Mouse (Mus musculus) myocyte (in vitro differentiated cells): ENCODE measurements around the gene Tfdp1. TPM values are rescaled to one million over a fixed set of nuclear protein-coding genes. Genes with fewer than 3 reads are reported as not detected.

Experiments used
- H3K27me3 ChIP-seq: one replicate; pipeline ENCODE4 v1.6.1; 2011; ENCODE audit not compliant: control insufficient read depth, insufficient read depth, insufficient read length
- H3K36me3 ChIP-seq: one replicate; pipeline ENCODE4 v1.6.1; 2011; ENCODE audit not compliant: control insufficient read depth, insufficient read depth
- H3K4me2 ChIP-seq: one replicate; pipeline ENCODE4 v1.6.1; 2011; ENCODE audit warnings: low read depth, control low read depth
- H3K4me3 ChIP-seq: one replicate; pipeline ENCODE4 v1.5.1; 2011; ENCODE audit warnings: mild to moderate bottlenecking, control low read depth, moderate library complexity
- H3K79me2 ChIP-seq: one replicate; pipeline ENCODE4 v1.6.1; 2011; ENCODE audit not compliant: control insufficient read depth, insufficient read depth
- H3ac ChIP-seq: one replicate; pipeline ENCODE4 v1.6.1; 2011; ENCODE audit not compliant: control insufficient read depth, insufficient read length
- CEBPB ChIP-seq: IDR thresholded peaks from 2 replicates; pipeline ENCODE4 v1.6.1; 2011; ENCODE audit warnings: mild to moderate bottlenecking, moderate library complexity; ENCODE audit not compliant: poor library complexity, insufficient read depth, severe bottlenecking
- E2F4 ChIP-seq: IDR thresholded peaks from one replicate; pipeline ENCODE4 v1.6.1; 2011; ENCODE audit warnings: mild to moderate bottlenecking, control low read depth, moderate library complexity; ENCODE audit not compliant: insufficient read depth
- MAX ChIP-seq: IDR thresholded peaks from one replicate; pipeline ENCODE4 v1.6.1; 2011; ENCODE audit warnings: low read depth, mild to moderate bottlenecking, control low read depth
- MYOD1 ChIP-seq, 3 experiments: IDR thresholded peaks; one replicate each; pipeline ENCODE4 v1.6.1; 2011; ENCODE audit warnings: control low read depth in 2 of 3, low read depth in 2 of 3, mild to moderate bottlenecking in 2 of 3, moderate library complexity in 1 of 3; ENCODE audit not compliant: insufficient read length in 2 of 3, control insufficient read depth in 1 of 3
- MYOG ChIP-seq, 3 experiments: IDR thresholded peaks; one replicate each; pipeline ENCODE4 v1.6.1; 2011; ENCODE audit warnings: control low read depth in 2 of 3, low read depth in 2 of 3, mild to moderate bottlenecking in 2 of 3; ENCODE audit not compliant: insufficient read length in 2 of 3, control insufficient read depth in 1 of 3, insufficient read depth in 1 of 3
- POLR2A ChIP-seq: IDR thresholded peaks from one replicate; pipeline ENCODE4 v1.6.1; 2011; ENCODE audit warnings: low read depth, mild to moderate bottlenecking, control low read depth, moderate library complexity; ENCODE audit not compliant: insufficient read length
- POLR2AphosphoS2 ChIP-seq: IDR thresholded peaks from one replicate; pipeline ENCODE4 v1.6.1; 2011; ENCODE audit warnings: low read depth, control low read depth; ENCODE audit not compliant: insufficient read length
- REST ChIP-seq: IDR thresholded peaks from one replicate; pipeline ENCODE4 v1.6.1; 2011; ENCODE audit warnings: mild to moderate bottlenecking, control low read depth, moderate library complexity; ENCODE audit not compliant: insufficient read depth, insufficient read length
- SRF ChIP-seq: IDR thresholded peaks from one replicate; pipeline ENCODE4 v1.6.1; 2011; ENCODE audit warnings: low read depth; ENCODE audit not compliant: control insufficient read depth, insufficient read length
- TCF12 ChIP-seq: IDR thresholded peaks from one replicate; pipeline ENCODE4 v1.6.1; 2011; ENCODE audit warnings: mild to moderate bottlenecking, control low read depth; ENCODE audit not compliant: poor library complexity, insufficient read depth, severe bottlenecking
- TCF3 ChIP-seq: IDR thresholded peaks from one replicate; pipeline ENCODE4 v1.6.1; 2011; ENCODE audit warnings: low read depth, control low read depth; ENCODE audit not compliant: insufficient read length
- USF1 ChIP-seq: IDR thresholded peaks from one replicate; pipeline ENCODE4 v1.6.1; 2011; ENCODE audit warnings: low read depth, mild to moderate bottlenecking, control low read depth, moderate library complexity
- polyA plus RNA-seq: library from polyadenylated mRNA; unstranded; fragments of >200 nt; fragmentation: generic; extraction: Trizol; gene quantifications from one replicate; pipeline ENCODE4 v1.2.1, GENCODE M21; 2012; ENCODE audit warnings: missing spikeins

Gene Tfdp1
- polyA plus RNA-seq, 1 experiment: 40.8 TPM

DNA sequence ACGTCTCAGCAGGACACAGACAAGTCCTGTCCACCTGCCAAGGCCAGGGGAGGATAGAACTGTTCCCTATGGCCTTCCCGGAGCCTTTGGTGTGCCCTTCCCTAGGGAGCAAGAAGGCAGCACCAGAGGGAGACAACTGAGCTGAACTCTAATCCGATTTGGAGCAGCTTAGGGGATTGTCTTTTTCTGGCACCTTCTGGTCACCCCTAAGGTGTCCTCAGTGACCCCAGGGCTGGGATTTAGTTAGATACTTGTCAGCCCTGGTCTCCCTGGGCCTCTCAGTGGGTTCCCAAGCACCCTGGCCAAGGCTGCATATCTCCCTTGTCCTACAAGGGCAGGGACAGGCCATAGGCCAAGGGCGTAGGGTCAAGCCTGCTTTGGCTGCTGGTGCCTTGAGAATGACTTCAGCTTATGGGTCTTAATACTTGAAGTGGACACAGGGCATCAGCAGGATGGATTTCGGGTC, 66.1 kb downstream of the Tfdp1 start, which contains the start of gene Grk1:
TSS of gene Grk1 (plus strand) at position 416 of the 466 bp plus-strand sequence.
- H3ac ChIP-seq: no peak within 1 kb of the TSS
- no peaks in the 10 kb centered on the region for H3K79me2 ChIP-seq
- peaks cover 49% of the 10 kb centered on the region for H3K27me3 ChIP-seq
- no peak within 1 kb of the TSS for H3K4me3 ChIP-seq
- no peak for TF ChIP-seq TCF3
- no peak for TF ChIP-seq POLR2AphosphoS2
- no peak within 1 kb of the TSS for H3K4me2 ChIP-seq
- no peaks in the 10 kb centered on the region for H3K36me3 ChIP-seq

DNA sequence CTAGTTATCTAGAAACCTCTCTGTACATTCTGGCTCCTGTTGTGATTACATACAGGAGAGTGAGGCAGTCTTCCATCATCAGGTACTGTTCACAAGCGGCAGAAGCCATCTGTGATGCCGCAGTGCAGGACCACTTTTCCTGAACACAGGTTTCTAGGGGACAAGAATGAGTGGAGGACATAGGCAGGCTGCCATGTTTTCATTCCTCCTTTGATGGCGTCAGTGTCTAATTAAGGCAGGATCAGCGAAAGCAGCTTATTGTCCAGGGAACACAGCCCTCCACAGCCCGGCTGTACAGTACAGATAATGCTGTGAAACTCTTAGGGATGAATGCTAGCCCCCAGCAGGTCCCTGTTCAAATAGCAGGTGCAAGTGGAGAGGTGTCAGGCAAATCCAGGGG, 67.5 kb downstream of the Tfdp1 start:
- H3K4me2 ChIP-seq: no peak overlapping the region
- H3K4me3 ChIP-seq: no peak overlapping the region
- no peak for TF ChIP-seq CEBPB
- TF ChIP-seq MYOG (IDR thresholded peaks at IDR 0.05; ENCODE audit: control insufficient read depth in 1 of 3, insufficient read depth in 1 of 3, insufficient read length in 2 of 3, low read depth in 2 of 3): no peak
- no peak for TF ChIP-seq TCF12
- no peak for TF ChIP-seq MYOD1 (IDR thresholded peaks at IDR 0.05; ENCODE audit: control insufficient read depth in 1 of 3, insufficient read length in 2 of 3, low read depth in 2 of 3)
- no peak for TF ChIP-seq MAX
- TF ChIP-seq E2F4: no peak
- no peak for TF ChIP-seq POLR2A
- TF ChIP-seq SRF: no peak
- TF ChIP-seq TCF3: no peak
- no peak for TF ChIP-seq USF1
- TF ChIP-seq REST: no peak
- no peak for TF ChIP-seq POLR2AphosphoS2
- H3K27me3 ChIP-seq: peaks cover 49% of the 10 kb centered on the region
- H3K36me3 ChIP-seq: no peaks in the 10 kb centered on the region
- no peak overlapping the region for H3ac ChIP-seq
- no peaks in the 10 kb centered on the region for H3K79me2 ChIP-seq

GRCm38 (mm10) chr8:13411597-13411996, 73.0 kb downstream of the Tfdp1 start:
- peaks cover 52% of the 10 kb centered on the region for H3K27me3 ChIP-seq
- TF ChIP-seq USF1 (no peak), MYOD1 (IDR thresholded peaks at IDR 0.05; ENCODE audit: control insufficient read depth in 1 of 3, insufficient read length in 2 of 3, low read depth in 2 of 3) (no peak), E2F4 (no peak), TCF3 (no peak), REST (no peak), CEBPB (no peak), SRF (no peak), POLR2A (no peak), TCF12 (no peak), MYOG (IDR thresholded peaks at IDR 0.05; ENCODE audit: control insufficient read depth in 1 of 3, insufficient read depth in 1 of 3, insufficient read length in 2 of 3, low read depth in 2 of 3) (no peak), MAX (no peak), POLR2AphosphoS2 (no peak)
- H3ac ChIP-seq: no peak overlapping the region
- H3K79me2 ChIP-seq: no peaks in the 10 kb centered on the region
- no peak overlapping the region for H3K4me3 ChIP-seq
- no peaks in the 10 kb centered on the region for H3K36me3 ChIP-seq
- H3K4me2 ChIP-seq: no peak overlapping the region

GRCm38 (mm10) chr8:13412891-13413558, 74.5 kb downstream of the Tfdp1 start:
- H3K4me2 ChIP-seq: no peak overlapping the region
- no peaks in the 10 kb centered on the region for H3K36me3 ChIP-seq
- no peak for TF ChIP-seq TCF3
- TF ChIP-seq POLR2AphosphoS2: no peak
- no peak for TF ChIP-seq REST
- no peak for TF ChIP-seq MYOG (IDR thresholded peaks at IDR 0.05; ENCODE audit: control insufficient read depth in 1 of 3, insufficient read depth in 1 of 3, insufficient read length in 2 of 3, low read depth in 2 of 3)
- TF ChIP-seq POLR2A: no peak
- TF ChIP-seq MAX: no peak
- TF ChIP-seq CEBPB: no peak
- no peak for TF ChIP-seq E2F4
- TF ChIP-seq SRF: no peak
- TF ChIP-seq USF1: no peak
- no peak overlapping the region for H3ac ChIP-seq
- peaks cover 44% of the 10 kb centered on the region for H3K27me3 ChIP-seq
- no peak overlapping the region for H3K4me3 ChIP-seq
- no peaks in the 10 kb centered on the region for H3K79me2 ChIP-seq

- no peak overlapping the region for H3K4me3 ChIP-seq
- peaks cover 39% of the 10 kb centered on the region for H3K27me3 ChIP-seq
- no peak overlapping the region for H3ac ChIP-seq
- H3K4me2 ChIP-seq: no peak overlapping the region
- TF ChIP-seq TCF3 (no peak), POLR2A (no peak), MAX (no peak), TCF12 (no peak), SRF (no peak), REST (no peak), MYOG (IDR thresholded peaks at IDR 0.05; ENCODE audit: control insufficient read depth in 1 of 3, insufficient read depth in 1 of 3, insufficient read length in 2 of 3, low read depth in 2 of 3) (no peak), POLR2AphosphoS2 (no peak), MYOD1 (IDR thresholded peaks at IDR 0.05; ENCODE audit: control insufficient read depth in 1 of 3, insufficient read length in 2 of 3, low read depth in 2 of 3) (no peak), USF1 (no peak), CEBPB (no peak), E2F4 (no peak)
- no peaks in the 10 kb centered on the region for H3K79me2 ChIP-seq
- no peaks in the 10 kb centered on the region for H3K36me3 ChIP-seq
Observed at GRCm38 (mm10) chr8:13413823-13414390, 75.4 kb downstream of the Tfdp1 start.
